Mouse (Mus musculus): Measurements from ENCODE around the gene Gnai2.
"Not testable (repeated sequence)": the region's sequence is repeated elsewhere in the genome, so short reads cannot be mapped to it uniquely, and the experiment has no call there.

The Gnai2 gene

GRCm38 (mm10) chr9:107583174-107583573, 52.0 kb downstream of the Gnai2 start:
- DNase-seq, result no peak

- no peak for DNase-seq
Measured at GRCm38 (mm10) chr9:107582509-107583062, 52.6 kb downstream of the Gnai2 start.

GRCm38 (mm10) chr9:107581584-107581983, 53.6 kb downstream of the Gnai2 start:
- DNase-seq, result no peak

- DNase-seq, result peak; percentile 93
Measured at GRCm38 (mm10) chr9:107580501-107581317, 54.5 kb downstream of the Gnai2 start, which contains the start of gene Hyal3. Gene Hyal3 (plus strand): TSS chr9:107580818.

DNA sequence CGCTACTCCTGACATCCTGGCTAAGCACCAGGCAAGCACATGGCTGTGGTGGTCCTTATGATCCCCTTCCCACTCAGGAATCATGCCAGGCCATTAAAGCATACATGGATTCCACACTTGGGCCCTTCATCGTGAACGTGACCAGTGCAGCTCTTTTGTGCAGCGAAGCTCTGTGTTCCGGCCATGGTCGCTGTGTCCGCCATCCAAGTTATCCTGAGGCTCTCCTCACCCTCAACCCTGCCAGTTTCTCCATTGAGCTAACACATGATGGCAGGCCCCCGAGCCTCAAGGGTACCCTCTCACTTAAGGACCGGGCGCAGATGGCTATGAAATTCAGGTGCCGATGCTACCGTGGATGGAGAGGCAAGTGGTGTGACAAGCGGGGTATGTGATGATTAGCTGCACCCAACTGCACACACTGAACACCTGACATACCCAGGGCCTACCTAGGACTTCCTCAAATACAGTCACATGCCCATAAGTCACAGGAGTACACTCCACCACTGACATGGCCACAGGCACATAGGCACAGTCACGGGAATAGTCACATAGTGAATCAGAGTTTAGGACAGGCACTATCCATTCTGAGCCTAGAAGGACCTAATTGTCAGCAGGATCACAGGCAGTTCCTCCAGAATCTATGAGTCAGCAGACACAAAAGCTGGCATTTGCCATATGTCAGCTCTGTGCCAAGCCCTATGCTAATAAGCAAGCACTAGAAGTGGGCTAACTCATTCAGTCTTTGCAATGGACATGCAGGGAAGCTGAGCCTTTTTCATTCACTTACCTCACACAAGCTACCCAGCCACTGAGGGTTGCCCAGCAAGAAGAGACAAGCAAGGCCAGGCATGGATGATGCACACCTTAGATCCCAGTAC, 55.9 kb downstream of the Gnai2 start:
- DNase-seq, result no peak

- no peak for DNase-seq
Measured at GRCm38 (mm10) chr9:107578587-107578986, 56.6 kb downstream of the Gnai2 start, which contains the start of gene Naa80. Gene Naa80 (plus strand): TSS chr9:107578887.

- no peak for DNase-seq
Measured at GRCm38 (mm10) chr9:107577871-107578270, 57.3 kb downstream of the Gnai2 start.

GRCm38 (mm10) chr9:107576357-107577107, 58.6 kb downstream of the Gnai2 start, which contains the start of gene Hyal1:
Gene Hyal1 (plus strand): TSS chr9:107576927.
- DNase-seq, result no peak

DNA sequence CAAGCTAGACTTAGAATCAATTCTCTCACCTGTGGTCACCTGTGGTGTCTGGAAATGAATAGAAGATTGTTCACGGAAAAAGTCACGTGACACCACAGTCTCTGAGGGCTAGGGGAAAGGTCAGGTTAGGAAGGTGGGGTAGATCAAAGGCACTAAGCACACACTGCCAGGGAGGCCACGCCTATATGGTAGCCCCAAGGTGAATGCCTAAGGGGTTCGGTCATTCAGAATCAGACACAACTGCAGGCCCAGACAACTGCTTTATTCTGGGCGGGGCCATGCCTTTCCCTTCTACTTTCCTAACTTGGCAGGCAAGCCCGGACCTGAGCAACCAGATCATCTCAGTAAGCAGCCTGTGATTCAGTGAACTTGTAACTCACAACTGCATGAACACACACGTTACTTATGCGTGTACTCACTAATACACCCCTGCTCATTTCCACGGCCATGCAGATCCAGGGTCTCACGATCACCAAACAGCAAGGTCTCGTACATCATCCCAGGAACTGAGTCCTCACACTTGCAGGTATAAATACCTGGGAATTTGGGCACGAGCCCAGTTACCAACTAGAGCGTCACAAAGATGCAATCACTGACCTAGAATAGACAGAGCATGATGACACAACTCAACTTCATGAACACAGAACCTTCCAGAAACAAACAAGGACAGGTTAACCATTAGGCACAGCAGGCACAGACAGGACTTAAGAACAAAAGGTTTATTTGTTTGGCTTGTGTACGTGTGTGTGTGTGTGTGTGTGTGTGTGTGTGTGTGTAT, 59.4 kb downstream of the Gnai2 start:
- DNase-seq, result no peak

DNA sequence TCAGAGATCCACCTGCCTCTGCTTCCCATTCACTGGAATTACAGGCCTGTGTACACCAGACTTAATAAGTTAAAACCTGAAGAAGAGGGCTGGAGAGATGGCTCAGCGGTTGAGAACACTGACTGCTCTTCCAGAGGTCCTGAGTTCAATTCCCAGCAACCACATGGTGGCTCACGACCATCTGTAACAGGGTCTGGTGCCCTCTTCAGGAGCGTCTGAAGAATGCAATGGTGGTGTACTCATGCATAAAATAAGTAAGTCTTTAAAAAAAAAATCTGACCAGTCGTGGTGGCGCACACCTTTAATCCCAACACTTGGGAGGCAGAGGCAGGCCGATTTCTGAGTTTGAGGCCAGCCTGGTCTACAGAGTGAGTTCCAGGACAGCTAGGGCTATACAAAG, 61.4 kb downstream of the Gnai2 start:
- not testable (repeated sequence) for DNase-seq

- no peak for DNase-seq
Measured at GRCm38 (mm10) chr9:107572327-107572662, 62.9 kb downstream of the Gnai2 start.

DNA sequence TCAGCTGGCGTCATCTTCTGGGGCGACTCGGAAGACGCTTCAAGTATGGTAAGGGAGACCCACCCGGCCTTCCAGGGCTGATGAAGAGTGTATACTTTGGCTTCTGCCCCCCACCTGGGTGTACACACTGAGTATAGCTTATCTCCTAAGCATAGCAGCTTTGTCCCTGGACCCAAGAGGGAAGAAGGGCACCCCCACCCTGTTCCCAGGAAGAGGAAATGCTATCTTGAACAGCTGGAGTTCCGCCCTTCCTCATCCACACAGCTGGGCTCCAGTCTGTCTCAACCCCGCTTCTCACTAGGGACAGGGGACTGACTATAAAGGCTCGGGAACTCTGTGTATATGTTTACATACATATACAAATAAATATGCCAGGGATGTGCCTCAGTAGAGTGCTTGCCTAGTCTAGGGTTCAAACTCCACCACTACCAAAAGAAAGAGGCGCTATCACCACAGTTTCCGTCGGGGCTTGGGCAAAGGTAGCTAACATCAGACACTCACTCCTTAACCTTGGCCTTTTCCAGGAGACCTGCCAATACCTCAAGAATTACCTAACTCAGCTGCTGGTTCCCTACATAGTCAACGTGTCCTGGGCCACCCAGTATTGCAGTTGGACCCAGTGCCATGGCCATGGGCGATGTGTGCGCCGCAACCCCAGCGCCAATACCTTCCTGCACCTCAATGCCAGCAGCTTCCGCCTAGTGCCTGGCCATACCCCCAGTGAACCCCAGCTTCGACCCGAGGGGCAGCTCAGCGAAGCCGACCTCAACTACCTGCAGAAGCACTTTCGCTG, 63.4 kb downstream of the Gnai2 start:
- no peak for DNase-seq

DNA sequence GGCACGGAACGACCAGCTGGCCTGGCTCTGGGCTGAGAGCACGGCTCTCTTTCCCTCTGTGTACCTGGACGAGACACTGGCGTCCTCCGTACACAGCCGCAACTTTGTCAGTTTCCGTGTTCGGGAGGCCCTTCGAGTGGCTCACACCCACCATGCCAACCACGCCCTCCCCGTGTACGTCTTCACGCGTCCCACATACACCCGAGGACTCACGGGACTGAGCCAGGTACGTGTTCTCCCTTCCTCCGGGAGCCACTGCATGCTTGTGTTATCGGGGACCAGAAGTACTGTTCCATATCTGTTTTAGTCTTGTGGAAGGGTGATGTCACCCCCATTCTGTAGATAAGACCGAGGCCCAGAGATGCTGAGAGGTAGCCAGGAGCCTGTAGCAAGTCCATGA, 64.3 kb downstream of the Gnai2 start:
- DNase-seq, result no peak

DNA sequence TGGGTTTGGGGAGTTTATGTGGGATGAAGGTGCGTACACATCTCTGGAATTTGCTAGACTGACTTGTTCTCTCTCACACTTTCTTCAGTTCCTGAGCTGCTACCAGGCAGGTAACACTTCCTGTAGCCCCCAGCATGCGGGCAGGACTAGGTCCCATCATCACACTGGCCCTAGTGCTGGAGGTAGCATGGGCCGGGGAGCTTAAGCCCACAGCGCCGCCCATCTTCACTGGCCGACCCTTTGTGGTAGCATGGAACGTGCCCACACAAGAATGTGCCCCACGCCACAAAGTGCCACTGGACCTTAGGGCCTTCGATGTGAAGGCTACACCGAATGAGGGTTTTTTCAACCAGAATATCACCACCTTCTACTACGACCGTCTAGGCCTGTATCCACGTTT, 65.2 kb downstream of the Gnai2 start:
- no peak for DNase-seq

DNA sequence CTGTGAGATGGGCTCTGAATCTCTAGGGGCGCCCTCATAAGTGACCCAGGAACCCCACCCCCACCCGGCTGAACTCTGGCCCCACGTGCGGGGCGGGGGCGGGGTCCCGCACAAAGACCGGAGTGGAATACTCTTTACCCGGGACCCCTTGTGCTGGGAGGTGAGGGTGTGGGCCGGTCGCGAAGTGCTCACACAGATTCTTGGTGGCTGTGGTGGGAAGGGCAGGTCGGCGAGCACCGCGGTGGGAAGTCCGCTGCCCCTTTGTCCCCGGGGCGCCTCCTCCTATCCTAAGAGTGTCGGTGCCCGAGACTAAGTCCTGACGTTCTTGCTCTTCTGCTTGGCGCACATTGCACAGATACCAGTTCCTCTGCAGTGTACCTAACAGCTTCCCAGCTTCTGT, 65.9 kb downstream of the Gnai2 start:
- DNase-seq, result no peak

- peak; percentile 77 for DNase-seq
Measured at GRCm38 (mm10) chr9:107568331-107569261, 66.6 kb downstream of the Gnai2 start.

DNA sequence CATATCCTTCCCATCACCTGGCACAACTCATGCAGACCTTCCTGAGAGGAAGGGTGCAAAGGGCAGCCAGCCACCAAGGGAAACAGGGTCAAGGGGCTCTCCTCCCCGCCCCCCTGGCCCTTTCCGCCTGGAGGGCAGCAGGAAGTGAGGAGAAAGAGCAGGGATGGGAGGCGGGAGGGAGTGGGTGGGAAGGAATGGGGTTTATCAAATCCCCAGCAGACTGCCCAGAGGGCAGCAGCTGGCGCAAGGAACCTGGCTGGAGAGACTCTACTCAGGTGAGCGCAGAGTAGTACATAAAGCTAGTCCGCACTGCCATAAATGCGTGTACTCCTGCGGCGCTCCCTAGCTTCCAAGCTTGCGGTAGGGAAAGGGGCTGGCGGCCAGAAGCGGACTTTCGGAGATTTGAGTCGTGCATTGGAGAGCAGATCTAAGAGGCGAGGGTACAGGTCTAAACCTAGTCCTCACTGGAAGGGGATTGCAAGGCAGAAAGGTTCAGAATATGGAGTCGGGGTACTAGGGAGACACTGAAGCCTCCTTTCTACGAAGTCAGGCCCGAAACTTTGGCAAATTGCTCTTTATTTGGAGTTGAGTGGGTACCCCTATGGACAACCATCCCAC, 67.4 kb downstream of the Gnai2 start, which contains the start of gene Hyal2:
TSS of gene Hyal2 (plus strand) at position 244 of the 618 bp plus-strand sequence.
- DNase-seq, result no peak

DNA sequence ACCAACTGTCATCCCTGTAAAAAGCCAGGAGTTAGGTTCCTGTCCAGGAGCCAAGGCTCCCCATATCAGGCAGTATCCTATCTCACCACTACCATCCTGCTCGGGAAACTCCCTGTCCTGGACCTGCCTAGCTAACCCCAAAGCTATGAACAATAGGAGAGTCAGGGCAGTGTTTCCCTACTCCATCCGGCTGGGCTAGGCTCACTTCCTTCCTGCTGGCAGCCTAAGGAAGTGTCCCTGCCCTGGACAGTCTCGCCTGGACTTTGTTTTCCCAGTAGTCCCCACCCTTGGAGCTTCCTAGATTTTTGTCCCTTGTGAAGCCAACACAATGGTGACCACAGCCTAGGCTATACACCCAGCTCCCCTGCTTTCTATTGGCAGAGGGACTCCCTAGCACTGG, 68.3 kb downstream of the Gnai2 start:
- DNase-seq, result no peak

DNA sequence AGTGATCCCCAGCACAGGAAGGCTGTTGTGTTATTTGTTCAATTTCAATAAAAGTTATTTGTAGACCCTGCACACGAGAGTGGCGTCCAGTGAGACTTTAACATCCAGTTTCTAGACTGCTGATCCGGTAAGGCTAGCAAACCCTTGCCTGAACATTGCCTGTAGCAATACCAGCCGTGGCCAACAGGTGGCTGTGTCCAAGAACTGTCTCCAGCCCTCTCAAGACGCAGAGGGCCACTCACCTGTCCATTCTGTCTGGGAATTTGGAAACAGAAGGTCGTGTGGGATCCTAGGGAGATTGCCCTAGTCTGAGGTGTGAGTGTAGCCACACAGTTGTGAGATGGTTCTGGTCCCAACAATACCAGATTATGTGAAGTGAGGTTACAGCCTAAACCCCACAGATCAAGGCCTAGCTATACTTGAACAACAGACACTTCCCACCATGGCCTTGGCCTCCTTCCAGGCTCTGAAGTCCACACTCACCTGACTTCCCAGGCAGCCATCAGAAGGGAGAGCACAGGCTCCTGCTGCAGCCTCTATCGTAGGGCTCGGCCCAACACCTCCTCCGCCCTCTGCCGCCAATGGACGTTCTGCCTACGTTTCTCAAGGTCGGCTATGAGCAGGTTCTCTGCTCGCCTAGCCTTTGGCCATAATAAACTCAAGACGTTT, 69.0 kb downstream of the Gnai2 start:
- DNase-seq, result peak; percentile 48

All from right cerebral cortex, adult 18-20 months (tissue).